In the genomic region with DNA sequence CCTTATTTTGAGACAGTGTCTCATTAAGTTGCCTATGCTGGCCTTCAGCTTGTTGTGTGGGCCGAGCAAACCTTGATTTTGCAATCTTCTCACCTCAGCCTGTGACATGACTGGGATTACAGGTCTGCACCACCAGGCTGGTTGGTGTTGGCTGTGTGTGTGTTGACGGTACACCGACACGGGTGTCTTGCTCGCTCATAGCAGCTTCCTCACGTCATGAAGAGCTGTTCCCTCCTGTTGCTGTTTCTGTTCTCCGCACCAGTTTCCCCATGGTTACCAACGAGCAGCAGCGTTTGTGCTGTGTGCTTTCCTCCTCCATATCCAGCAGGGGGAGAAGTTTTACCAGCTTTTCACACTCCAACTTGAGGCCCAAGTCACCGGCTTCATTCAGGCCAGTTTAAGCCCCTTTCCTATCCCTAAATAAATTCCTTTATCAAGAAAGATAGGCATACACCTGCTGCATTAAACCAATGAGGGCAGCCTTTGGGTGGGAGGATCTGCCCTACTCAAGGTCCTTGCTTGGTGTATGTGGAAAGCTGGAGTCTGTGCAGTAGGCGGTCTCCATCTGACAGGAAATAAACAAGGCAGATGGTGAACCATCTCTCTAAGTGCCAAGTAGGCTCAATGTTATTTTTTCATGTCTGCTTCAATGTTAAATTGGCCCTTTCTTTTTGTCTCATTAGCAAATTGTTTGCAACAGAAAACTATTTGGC, we compare ENCODE assay signal across 8 mouse cellular contexts. TPM values are rescaled to one million over a fixed set of nuclear protein-coding genes. Genes with fewer than 3 reads are reported as not detected.
DNase-seq lines count a peak whose midpoint lies in the region; ATAC-seq lines count a peak whose summit lies in the region.

No protein-coding gene starts in this region.

- WGBS in limb, embryonic 11.5 days, result 37% methylated on average over 11 of the region's 11 CpGs
- 37% methylated on average over 11 of the region's 11 CpGs for WGBS in limb, embryonic 10.5 days
- WGBS in intestine, embryonic 15.5 days, result 31% methylated on average over 11 of the region's 11 CpGs
- WGBS in midbrain, embryonic 16.5 days, result 30% methylated on average over 11 of the region's 11 CpGs

- H3K36me3 ChIP-seq in limb, embryonic 11.5 days (ENCODE audit: control insufficient read depth, insufficient read depth, low read length), result no peaks in the 10 kb centered on the region
- no peaks in the 10 kb centered on the region for H3K36me3 ChIP-seq in limb, embryonic 10.5 days
- H3K36me3 ChIP-seq in intestine, embryonic 15.5 days, result no peaks in the 10 kb centered on the region
- no peaks in the 10 kb centered on the region for H3K36me3 ChIP-seq in midbrain, embryonic 16.5 days (ENCODE audit: control insufficient read depth, insufficient read depth, low read length)

- H3K4me1 ChIP-seq in limb, embryonic 11.5 days (ENCODE audit: control insufficient read depth, insufficient read depth, low read length), result no peaks in the 10 kb centered on the region
- H3K4me1 ChIP-seq in limb, embryonic 10.5 days, result no peaks in the 10 kb centered on the region
- H3K4me1 ChIP-seq in intestine, embryonic 15.5 days (replicated peaks), result no peaks in the 10 kb centered on the region
- 0 out of 2 replicates have a peak, but pooled peaks cover 3% of the 10 kb centered on the region for H3K4me1 ChIP-seq in midbrain, embryonic 16.5 days (ENCODE audit: control insufficient read depth, insufficient read depth, low read length)

- no peak overlapping the region for H3K4me3 ChIP-seq in limb, embryonic 11.5 days (ENCODE audit: low read depth, low read length)
- H3K4me3 ChIP-seq in limb, embryonic 10.5 days, result no peak overlapping the region
- H3K4me3 ChIP-seq in intestine, embryonic 15.5 days (replicated peaks), result no peak overlapping the region
- no peak overlapping the region for H3K4me3 ChIP-seq in midbrain, embryonic 16.5 days (ENCODE audit: low read depth, low read length)

- peak; percentile 31 for DNase-seq in limb, embryonic 11.5 days (ENCODE audit: low spot score)
- DNase-seq in limb, embryonic 10.5 days (ENCODE audit: low spot score), result no peak
- peak; percentile 62 to 64 for DNase-seq in frontal cortex, postnatal 10 days (ENCODE audit: low spot score in 2 of 2)
- peak; percentile 72 to 76 for DNase-seq in left cerebral cortex, postnatal 36 days (ENCODE audit: low spot score in 2 of 2)
- peak; percentile 48 for DNase-seq in testis, postnatal 10 days (ENCODE audit: low spot score)

- intact Hi-C loops in left cerebral cortex, postnatal 36 days (cut with DNase I), result loop anchor here (5.0 kb wide), 1 partner anchor 124 kb away; no protein-coding TSS in a partner anchor

- H3K9me3 ChIP-seq in limb, embryonic 11.5 days (ENCODE audit: control insufficient read depth, low read length), result no peaks in the 10 kb centered on the region
- H3K9me3 ChIP-seq in limb, embryonic 10.5 days (replicated peaks), result no peaks in the 10 kb centered on the region
- no peaks in the 10 kb centered on the region for H3K9me3 ChIP-seq in intestine, embryonic 15.5 days
- no peaks in the 10 kb centered on the region for H3K9me3 ChIP-seq in midbrain, embryonic 16.5 days (replicated peaks; ENCODE audit: control insufficient read depth, low read length, poor library complexity, severe bottlenecking)

- no peaks in the 10 kb centered on the region for H3K27me3 ChIP-seq in limb, embryonic 11.5 days (ENCODE audit: control insufficient read depth, insufficient read depth, low read length)
- no peaks in the 10 kb centered on the region for H3K27me3 ChIP-seq in limb, embryonic 10.5 days (ENCODE audit: low read depth, poor library complexity, severe bottlenecking)
- no peaks in the 10 kb centered on the region for H3K27me3 ChIP-seq in intestine, embryonic 15.5 days (replicated peaks)
- no peaks in the 10 kb centered on the region for H3K27me3 ChIP-seq in midbrain, embryonic 16.5 days (ENCODE audit: control insufficient read depth, insufficient read depth, low read depth, low read length)

- ATAC-seq in limb, embryonic 11.5 days (ENCODE audit: insufficient number of reproducible peaks, low FRiP score, low TSS enrichment, low read depth), result no peak
- peak; percentile 72; the same call in 1 of the 2 replicates for ATAC-seq in cerebellum, adult (ENCODE audit: insufficient number of reproducible peaks, low FRiP score, low TSS enrichment)
- ATAC-seq in intestine, embryonic 15.5 days, result peak; percentile 80
- peak; percentile 51 for ATAC-seq in midbrain, embryonic 16.5 days

- H3K4me2 ChIP-seq in limb, embryonic 11.5 days (ENCODE audit: low read depth, severe bottlenecking), result no peak overlapping the region
- no peak overlapping the region for H3K4me2 ChIP-seq in intestine, embryonic 15.5 days (replicated peaks)
- H3K4me2 ChIP-seq in midbrain, embryonic 16.5 days (ENCODE audit: low read length), result no peak overlapping the region

- H3K27ac ChIP-seq in limb, embryonic 11.5 days (replicated peaks; ENCODE audit: low read depth, low read length), result no peak overlapping the region
- no peak overlapping the region for H3K27ac ChIP-seq in limb, embryonic 10.5 days
- H3K27ac ChIP-seq in intestine, embryonic 15.5 days, result no peak overlapping the region
- no peak overlapping the region for H3K27ac ChIP-seq in midbrain, embryonic 16.5 days (ENCODE audit: low read length)

- H3K9ac ChIP-seq in limb, embryonic 11.5 days (ENCODE audit: low read length), result no peak overlapping the region
- no peak overlapping the region for H3K9ac ChIP-seq in intestine, embryonic 15.5 days
- no peak overlapping the region for H3K9ac ChIP-seq in midbrain, embryonic 16.5 days (ENCODE audit: low read depth, low read length)

RNA-seq across cellular contexts. Expression of a gene that starts 9.9 kb away (rescaled TPM):
- 0.47 TPM in 1 of 2 replicates, not detected in the other for polyA plus RNA-seq in limb, embryonic 11.5 days (2014; fragmentation: Nextera tagmentation; extraction: Ambion mirVana)
- not detected in 2 replicates for polyA plus RNA-seq in limb, embryonic 10.5 days (2016; fragmentation: Nextera tagmentation; extraction: Ambion mirVana)
- polyA plus RNA-seq in intestine, embryonic 15.5 days (2015; fragmentation: Nextera tagmentation; extraction: Ambion mirVana), result not detected in 2 replicates
- total RNA-seq in left cerebral cortex, postnatal 36 days (2021), result not detected
- polyA plus RNA-seq in midbrain, embryonic 16.5 days (2015; fragmentation: Nextera tagmentation; extraction: Ambion mirVana), result not detected in 2 replicates

RNA-seq across cellular contexts. Expression of a gene that starts 9.9 kb away (rescaled TPM):
- 1.2 and 2.1 TPM in 2 replicates for polyA plus RNA-seq in limb, embryonic 11.5 days (2014; fragmentation: Nextera tagmentation; extraction: Ambion mirVana)
- polyA plus RNA-seq in limb, embryonic 10.5 days (2016; fragmentation: Nextera tagmentation; extraction: Ambion mirVana), result 1.5 TPM in 2 replicates
- 0.73 and 0.86 TPM in 2 replicates for polyA plus RNA-seq in intestine, embryonic 15.5 days (2015; fragmentation: Nextera tagmentation; extraction: Ambion mirVana)
- total RNA-seq in left cerebral cortex, postnatal 36 days (2021), result 1 to 10 TPM; 1.6 to 2.6 TPM
- 2.6 and 2.8 TPM in 2 replicates for polyA plus RNA-seq in midbrain, embryonic 16.5 days (2015; fragmentation: Nextera tagmentation; extraction: Ambion mirVana)

RNA-seq across cellular contexts. Expression of a gene that starts 16.7 kb away (rescaled TPM):
- 12.3 and 14.5 TPM in 2 replicates for polyA plus RNA-seq in limb, embryonic 11.5 days (2014; fragmentation: Nextera tagmentation; extraction: Ambion mirVana)
- 12.9 and 13.3 TPM in 2 replicates for polyA plus RNA-seq in limb, embryonic 10.5 days (2016; fragmentation: Nextera tagmentation; extraction: Ambion mirVana)
- polyA plus RNA-seq in intestine, embryonic 15.5 days (2015; fragmentation: Nextera tagmentation; extraction: Ambion mirVana), result 11.8 and 12.0 TPM in 2 replicates
- 10 to 100 TPM in 1 of 2 experiments, 1 to 10 TPM in 1; 9.6 to 10.1 TPM for total RNA-seq in left cerebral cortex, postnatal 36 days (2021)
- 24.2 and 24.9 TPM in 2 replicates for polyA plus RNA-seq in midbrain, embryonic 16.5 days (2015; fragmentation: Nextera tagmentation; extraction: Ambion mirVana)

RNA-seq across cellular contexts. Expression of a gene that starts 16.7 kb away (rescaled TPM):
- polyA plus RNA-seq in limb, embryonic 11.5 days (2014; fragmentation: Nextera tagmentation; extraction: Ambion mirVana), result 14.6 and 15.8 TPM in 2 replicates
- 9.9 and 11.3 TPM in 2 replicates for polyA plus RNA-seq in limb, embryonic 10.5 days (2016; fragmentation: Nextera tagmentation; extraction: Ambion mirVana)
- polyA plus RNA-seq in intestine, embryonic 15.5 days (2015; fragmentation: Nextera tagmentation; extraction: Ambion mirVana), result 25.0 and 25.4 TPM in 2 replicates
- total RNA-seq in left cerebral cortex, postnatal 36 days (2021), result 100 to 1,000 TPM in 1 of 2 experiments, 10 to 100 TPM in 1; 97.2 to 125 TPM
- polyA plus RNA-seq in midbrain, embryonic 16.5 days (2015; fragmentation: Nextera tagmentation; extraction: Ambion mirVana), result 51.8 and 52.3 TPM in 2 replicates

RNA-seq across cellular contexts. Expression of a gene that starts 43.1 kb away (rescaled TPM):
- 11.4 and 12.4 TPM in 2 replicates for polyA plus RNA-seq in limb, embryonic 11.5 days (2014; fragmentation: Nextera tagmentation; extraction: Ambion mirVana)
- polyA plus RNA-seq in limb, embryonic 10.5 days (2016; fragmentation: Nextera tagmentation; extraction: Ambion mirVana), result 5.5 and 7.5 TPM in 2 replicates
- polyA plus RNA-seq in intestine, embryonic 15.5 days (2015; fragmentation: Nextera tagmentation; extraction: Ambion mirVana), result 2.7 and 2.9 TPM in 2 replicates
- total RNA-seq in left cerebral cortex, postnatal 36 days (2021), result 10 to 100 TPM; 14.3 to 17.2 TPM
- polyA plus RNA-seq in midbrain, embryonic 16.5 days (2015; fragmentation: Nextera tagmentation; extraction: Ambion mirVana), result 13.5 and 14.2 TPM in 2 replicates
